Mouse (Mus musculus) CD8-positive naive resting alpha-beta T cell, adult 57 days (primary cell): ENCODE data around the gene Pacsin1. TPM values are rescaled to one million over a fixed set of nuclear protein-coding genes. Genes with fewer than 3 reads are reported as not detected.

Experiments used
- total RNA-seq: library from RNA; stranded (reverse); gene quantifications from one replicate; pipeline ENCODE4 v1.2.4, GENCODE M21; 2023

Gene Pacsin1
- total RNA-seq: 34.2 TPM

DNA sequence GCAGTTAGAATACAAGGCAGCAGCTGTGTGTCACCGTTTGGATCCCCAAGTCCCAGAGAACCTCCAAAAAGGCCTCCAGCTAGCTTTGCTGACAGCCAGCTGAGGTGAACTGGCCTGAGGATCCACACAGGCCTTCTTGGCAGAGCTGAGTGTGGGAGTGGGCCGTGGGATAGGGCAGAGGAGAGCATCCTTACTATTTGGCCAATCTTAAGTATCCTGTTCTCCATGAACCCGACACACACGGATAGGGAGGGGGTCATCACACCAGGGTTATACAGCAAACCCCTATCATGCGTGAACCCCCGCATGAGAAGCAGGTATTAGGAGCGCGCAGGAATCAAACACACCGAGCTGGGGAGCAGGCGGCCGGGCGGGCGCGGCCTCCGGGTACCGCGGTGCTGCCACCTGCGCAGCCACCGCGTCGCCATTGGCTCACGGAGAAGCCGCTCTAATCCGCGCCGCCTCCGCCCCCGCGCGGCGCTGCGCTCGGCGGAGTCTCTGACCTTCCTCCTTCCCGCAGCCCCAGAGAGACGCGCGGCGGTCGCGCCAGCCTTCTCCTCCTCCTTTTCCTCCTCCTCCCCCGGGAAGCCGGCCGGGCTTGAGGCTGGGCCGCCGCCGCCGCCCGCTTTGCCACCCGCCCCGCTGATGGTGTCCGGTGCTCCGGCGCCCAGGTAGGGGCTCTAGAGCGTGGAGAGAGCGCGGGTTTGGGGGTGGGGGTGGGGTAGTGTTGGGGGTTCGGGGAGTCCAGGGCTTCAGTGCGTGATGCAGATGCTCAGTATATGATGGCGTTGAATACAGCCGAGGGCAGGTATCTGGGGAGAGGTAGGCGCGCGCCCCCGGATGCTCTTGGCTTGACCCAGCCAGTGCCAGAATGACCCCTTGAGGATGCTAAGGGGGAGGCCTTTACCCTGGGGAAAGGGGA, at the start of gene Pacsin1:
Pacsin1 (plus strand) TSS at position 421 of the 922 bp plus-strand sequence.

DNA sequence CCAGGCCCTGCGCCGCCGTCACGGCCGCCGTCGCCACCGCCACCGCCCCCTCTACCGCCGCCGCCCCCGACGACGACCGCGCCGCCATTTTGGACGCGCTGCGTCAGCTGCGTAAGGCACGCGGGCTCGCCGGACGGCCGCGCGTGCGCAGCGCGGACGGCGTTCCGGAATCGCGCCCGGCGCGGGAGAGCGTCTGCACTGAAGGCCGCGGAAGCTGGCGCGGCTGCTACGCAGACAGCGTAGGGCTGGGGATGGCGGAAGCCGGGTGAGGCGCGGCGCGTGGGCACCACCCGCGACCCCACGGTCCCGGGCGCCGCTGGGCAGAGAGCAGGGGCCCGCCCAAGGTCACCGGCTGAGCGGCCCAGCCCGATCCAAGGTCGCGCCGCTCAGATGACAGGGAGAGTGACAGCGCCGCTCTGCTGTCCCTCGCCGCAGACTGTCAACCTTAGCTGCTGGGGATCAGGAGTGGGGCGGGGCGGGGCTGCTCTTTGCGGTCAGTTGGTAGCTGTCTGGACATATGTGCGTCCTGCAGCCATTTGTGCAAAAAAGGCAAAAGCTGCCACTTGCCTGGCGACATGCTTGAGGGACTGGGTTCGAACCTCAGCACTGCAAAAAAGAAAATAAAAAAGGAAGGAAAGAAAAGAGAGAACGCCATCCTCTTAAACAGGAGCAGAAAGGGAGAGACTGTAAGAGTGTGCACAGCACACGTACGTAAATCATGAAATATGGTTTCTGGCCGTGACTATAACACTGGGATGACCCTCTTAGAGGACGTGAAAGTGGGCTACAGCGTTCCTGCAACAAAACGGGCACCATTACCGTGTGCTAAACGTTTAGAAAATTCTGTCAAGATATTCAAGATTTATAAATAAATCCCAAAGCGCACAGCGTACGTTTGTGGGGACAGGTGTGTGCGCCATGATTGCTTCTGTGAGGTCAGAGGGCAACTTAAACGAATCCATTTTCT, 31.7 kb upstream of the Pacsin1 start, which contains the start of gene Nudt3:
Nudt3 (minus strand) TSS at position 136 of the 967 bp plus-strand sequence.

DNA sequence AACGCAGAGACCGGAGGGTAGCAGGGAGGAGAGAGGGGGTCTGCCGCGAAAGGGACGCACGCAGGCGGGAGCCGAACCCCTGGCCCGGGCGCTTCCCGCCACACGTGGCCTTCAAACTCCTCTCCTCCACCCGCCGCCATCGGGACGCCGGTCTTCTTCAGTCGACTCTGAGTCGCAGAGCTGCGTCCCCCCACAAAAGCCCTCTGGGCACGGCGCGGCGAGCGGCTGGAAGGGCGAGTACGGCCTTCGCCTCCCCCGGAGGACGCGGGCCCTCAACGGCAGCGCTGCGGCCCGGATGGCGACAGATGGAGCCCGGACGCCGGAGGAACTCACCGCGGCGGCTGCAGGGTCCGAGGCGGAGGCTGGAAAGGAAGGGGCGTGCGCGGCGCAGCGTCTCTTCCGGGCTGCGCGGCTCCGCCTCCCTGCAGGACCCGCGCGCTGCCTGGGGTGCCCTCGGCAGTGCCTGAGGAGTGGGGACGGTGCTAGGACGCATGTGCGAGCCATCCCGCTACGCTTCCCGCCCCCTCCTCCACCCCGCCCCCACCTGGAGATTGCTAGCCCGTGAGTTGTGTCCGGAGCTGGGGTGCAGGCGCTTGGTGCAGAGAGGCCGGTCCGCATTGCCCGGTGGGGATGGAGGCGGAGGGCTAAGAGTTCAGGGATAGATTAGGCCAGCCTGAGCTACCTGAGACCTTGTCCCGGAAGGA, 20.3 kb upstream of the Pacsin1 start, which contains the start of gene RPS10-NUDT3:
RPS10-NUDT3 (minus strand) TSS at position 352 of the 704 bp plus-strand sequence.

DNA sequence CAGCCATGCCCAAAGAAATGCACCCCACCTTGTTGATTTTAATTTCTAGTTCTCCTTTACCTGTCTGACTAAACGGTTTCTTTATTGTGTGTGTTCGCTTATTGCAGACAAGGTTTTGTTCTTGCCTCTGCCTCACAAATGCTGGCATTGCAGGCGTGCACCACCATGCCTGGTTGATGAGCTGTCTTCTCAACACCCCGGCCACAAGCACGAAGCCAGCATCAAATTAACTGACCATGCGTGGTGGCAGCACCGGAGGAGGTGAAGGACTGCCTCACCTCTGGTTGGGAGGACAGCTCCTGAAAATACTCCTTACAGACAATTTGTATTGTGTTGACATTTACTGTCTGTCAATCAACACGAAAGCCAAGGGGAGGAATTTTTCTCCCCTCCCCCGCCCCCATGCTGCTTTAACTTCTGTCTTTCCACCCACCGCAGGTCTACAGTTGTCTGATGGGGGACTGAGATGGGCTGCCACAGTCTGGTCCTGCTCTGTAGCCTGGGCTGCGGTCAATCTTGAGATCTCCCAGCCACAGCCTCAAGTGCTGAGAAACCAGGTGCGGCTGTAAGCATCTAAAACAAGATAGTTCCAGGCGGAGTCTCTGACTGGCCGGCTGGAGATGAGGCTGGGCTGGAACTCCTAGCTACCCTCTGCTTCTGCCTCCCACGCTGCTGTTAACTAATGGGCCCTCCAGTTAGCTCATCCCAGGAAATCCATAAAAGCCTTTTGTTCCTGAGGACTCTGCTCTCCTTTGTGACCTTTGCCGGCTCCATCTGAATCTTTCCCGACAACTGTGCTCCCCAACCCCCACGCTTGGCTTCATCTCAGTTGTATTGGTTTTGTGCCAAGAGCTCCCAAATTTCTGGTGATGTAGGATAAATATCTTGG, 18.9 kb upstream of the Pacsin1 start, which contains the start of gene Rps10:
Rps10 (minus strand) TSS at position 538 of the 889 bp plus-strand sequence.

DNA sequence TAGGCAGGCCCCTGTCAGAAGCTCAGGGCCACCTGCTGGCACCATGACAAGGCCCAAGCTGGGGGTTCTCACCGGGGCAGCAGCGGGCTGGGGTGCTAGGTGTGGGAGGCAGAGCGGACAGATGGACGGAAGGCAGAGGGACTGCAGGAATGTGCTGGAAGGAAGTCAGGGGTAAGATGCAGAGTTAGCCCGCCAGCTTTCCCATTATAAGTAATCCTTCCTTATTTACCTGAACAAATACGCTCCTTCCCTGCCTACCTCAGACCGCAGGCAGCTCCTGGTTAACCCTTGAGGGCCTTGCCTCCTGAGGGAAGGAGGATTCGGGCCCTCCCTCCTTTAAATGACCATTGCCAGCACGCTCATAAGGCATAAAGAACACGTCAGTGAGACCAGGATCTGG, 73.5 kb downstream of the Pacsin1 start, which contains the start of gene Spdef:
Spdef (minus strand) TSS at position 186 of the 400 bp plus-strand sequence.

Other genes starting within 250 kb of the Pacsin1 start
- gene Grm4, start 134.1 kb upstream of the Pacsin1 start, total RNA-seq: not detected
- 53.0 TPM for gene Hmga1, start 99.0 kb upstream of the Pacsin1 start, total RNA-seq
- 34.5 TPM for gene AI413582, start 89.8 kb upstream of the Pacsin1 start, total RNA-seq
- 113 TPM for gene Nudt3, start 32.0 kb upstream of the Pacsin1 start, total RNA-seq
- not detected for gene RPS10-NUDT3, start 20.3 kb upstream of the Pacsin1 start, total RNA-seq
- gene Rps10, start 18.8 kb upstream of the Pacsin1 start, total RNA-seq: 3,366 TPM
- 0.98 TPM for gene Spdef, start 73.4 kb downstream of the Pacsin1 start, total RNA-seq
- gene D17Wsu92e, start 165.1 kb downstream of the Pacsin1 start, total RNA-seq: 76.9 TPM
- gene Snrpc, start 182.6 kb downstream of the Pacsin1 start, total RNA-seq: 68.4 TPM
- gene Uhrf1bp1, start 200.9 kb downstream of the Pacsin1 start, total RNA-seq: 2.9 TPM